Mouse (Mus musculus): ENCODE results near the gene Tmem121b.

- TF ChIP-seq CTCF (IDR thresholded peaks at IDR 0.05 in 2 of 3, conservative IDR thresholded peaks at IDR 0.05 in 1 of 3; ENCODE audit: control insufficient read depth in 1 of 3, insufficient read depth in 1 of 3, low read depth in 2 of 3, low read length in 3 of 3, poor library complexity in 1 of 3, severe bottlenecking in 1 of 3) (no peak), POLR2AphosphoS5 (IDR thresholded peaks at IDR 0.05; ENCODE audit: borderline replicate concordance, low read depth, low read length) (no peak), MAZ (IDR thresholded peaks at IDR 0.05; ENCODE audit: low read depth, low read length) (no peak), ZC3H11A (IDR thresholded peaks at IDR 0.05; ENCODE audit: low read depth, low read length) (no peak), ETS1 (IDR thresholded peaks at IDR 0.05; ENCODE audit: low read depth, low read length) (no peak)
These were observed 47.8 kb upstream of the Tmem121b start for GRCm38 (mm10) chr6:120541386-120541785.
